Mouse (Mus musculus) G1E-ER4 (cell line): Measurements from ENCODE around the gene Eid2b. TPM values are rescaled to one million over a fixed set of nuclear protein-coding genes. Genes with fewer than 3 reads are reported as not detected.

ENCODE experiments used
- GATA1 ChIP-seq: IDR thresholded peaks from one replicate; pipeline ENCODE4 v1.8.0; 2012; ENCODE audit warnings: low read length, inconsistent platforms
- polyA plus RNA-seq: library from polyadenylated mRNA; stranded (reverse); fragments of >175 nt; gene quantifications from 2 replicates; pipeline ENCODE4 v1.2.3, GENCODE M21; 2012

Eid2b gene
- polyA plus RNA-seq, 1 experiment: 67.9 TPM

DNA sequence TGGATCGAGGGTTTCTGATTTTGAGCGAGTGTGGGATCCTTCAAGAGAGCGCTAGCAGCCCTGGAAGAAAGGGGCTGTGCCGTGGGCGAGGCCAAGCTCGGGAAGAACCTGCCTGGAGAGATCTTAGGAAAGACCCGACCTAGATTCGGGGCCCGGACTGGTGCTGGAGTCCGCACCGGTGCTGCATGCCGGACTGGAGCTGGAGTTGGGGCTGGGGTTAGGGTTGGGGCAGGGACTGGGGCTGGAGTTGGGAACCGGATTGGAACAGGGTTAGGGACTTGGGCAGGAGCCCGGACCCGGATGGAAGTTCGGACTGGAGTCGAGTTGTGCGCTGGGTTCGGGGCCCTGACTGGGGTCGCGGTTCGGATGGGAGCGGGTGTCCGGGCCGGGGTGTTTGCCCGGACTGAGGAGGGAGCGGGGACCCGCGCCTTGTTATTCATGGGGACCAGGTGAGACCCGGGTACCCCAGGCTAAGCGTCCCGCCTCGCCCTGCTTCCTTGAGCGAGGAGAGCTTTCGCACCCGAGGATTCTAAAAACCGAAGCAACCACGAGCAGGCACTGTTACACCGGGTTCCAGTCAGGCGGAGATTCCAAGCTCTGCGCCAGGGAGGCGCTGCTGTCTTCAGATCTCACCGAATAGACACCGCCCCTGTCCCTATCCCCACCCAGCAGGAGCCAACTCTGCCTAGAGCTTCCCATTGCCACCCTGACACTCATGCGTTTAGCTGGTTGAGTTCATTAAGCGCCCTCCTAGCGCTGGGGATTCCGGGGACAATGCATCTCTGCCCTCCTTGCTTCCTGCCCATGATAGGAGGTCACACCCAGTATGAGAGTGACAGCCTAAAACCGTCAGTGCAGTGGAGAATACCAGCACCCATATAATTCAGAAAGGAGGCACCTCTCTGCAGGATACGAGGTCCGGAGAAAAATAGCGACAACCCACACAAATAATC, 13.4 kb downstream of the Eid2b start, which contains the start of gene Selenov:
Selenov (minus strand) TSS at position 549 of the 953 bp plus-strand sequence.
- no peak for TF ChIP-seq GATA1

DNA sequence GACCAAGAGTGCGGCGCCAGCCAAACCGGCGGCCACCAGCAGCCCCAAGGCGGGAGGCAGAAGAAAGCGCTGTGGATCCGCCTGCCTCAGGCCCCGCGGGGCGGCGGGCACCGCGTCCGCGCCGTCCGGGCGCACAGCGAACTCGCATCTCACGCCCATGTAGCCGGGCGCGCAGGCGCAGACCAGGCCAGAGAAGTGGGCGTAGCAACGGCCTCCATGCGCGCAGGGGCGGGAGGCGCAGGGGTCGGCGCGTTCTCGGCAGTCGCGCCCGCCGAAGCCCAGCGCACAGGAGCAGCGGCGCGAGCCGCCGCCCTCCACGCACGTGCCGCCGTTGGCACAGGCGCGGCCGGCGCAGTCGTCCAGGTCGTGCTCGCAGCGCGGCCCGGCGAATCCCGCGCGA, 16.9 kb downstream of the Eid2b start:
- no peak for TF ChIP-seq GATA1

DNA sequence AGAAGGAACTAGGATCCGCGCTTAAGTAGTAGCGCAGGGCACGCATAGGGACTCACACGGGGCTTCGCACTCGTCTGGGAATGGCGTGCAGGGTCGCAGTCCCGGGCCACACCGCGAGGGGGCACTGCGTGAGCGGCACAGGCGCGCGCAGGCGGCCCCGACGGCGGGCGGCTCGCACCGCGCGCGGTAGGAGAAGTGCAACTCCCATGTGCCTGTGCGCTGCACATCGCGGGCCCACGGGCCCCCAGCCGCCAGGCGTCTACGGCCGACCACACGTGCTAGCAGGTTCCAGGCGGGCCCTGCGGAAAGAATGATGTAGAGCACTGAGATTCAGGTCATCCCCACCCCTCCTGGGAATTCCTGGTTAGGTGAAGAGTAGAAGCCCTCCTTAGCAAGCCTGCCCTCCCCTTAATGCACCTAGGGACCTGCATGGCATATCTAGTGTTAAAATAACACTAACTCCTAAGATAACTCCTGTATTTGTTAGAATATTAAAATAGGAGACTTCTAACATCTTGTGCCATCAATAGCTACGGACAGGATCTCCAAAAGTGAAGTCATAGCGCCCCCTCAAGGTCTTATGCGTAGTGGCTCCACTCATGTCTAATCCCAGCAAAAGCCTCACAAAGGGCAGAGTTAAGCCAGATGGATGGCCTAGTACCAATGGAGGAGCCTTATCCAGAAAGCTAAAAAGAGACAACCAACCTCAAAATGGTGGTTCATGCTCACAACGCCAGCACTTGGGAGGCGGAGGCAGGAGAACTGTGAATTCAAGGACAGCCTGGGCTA, 21.5 kb downstream of the Eid2b start:
- TF ChIP-seq GATA1: no peak

DNA sequence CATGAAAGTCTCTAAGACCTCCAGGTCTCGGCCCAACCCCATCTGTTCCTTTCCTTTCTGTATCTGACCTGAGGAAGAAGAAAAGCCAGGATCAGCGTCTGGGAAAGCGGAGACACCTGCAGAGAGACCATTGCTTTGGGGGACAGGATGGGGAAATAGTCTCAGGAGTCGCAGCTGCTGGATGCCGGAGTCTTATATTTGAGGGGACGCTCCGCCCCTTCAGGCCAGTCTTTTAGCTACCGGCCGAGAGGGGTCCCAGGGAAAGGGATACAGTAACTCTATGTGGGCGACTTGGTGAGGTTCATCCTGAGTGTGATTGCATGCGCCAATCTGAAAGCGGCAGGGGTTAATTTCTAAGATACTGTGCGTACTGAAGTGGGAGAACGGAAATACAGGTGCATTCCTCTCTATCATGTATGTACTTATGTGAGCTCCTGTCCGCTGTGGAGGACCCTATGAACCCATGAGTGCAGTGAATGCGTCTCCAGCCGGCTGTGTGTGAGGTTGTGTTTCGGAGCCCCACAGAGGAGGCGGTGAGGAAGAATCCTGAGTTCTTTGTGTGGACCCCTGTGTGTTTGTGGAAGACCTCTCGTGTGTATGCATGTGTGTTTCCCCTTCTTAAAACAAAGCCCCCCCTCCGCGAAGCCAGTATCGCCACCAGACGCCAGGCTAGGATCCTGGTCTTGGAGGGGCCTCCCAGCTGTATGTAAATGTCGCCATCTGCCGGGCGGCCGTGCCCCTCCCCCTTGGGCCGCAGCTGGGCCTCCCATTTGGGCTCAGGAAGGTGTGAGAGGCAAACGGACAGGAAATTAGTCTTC, 24.3 kb downstream of the Eid2b start, which contains the start of gene Dll3:
Dll3 (minus strand) TSS at position 623 of the 818 bp plus-strand sequence.
- TF ChIP-seq GATA1: no peak

DNA sequence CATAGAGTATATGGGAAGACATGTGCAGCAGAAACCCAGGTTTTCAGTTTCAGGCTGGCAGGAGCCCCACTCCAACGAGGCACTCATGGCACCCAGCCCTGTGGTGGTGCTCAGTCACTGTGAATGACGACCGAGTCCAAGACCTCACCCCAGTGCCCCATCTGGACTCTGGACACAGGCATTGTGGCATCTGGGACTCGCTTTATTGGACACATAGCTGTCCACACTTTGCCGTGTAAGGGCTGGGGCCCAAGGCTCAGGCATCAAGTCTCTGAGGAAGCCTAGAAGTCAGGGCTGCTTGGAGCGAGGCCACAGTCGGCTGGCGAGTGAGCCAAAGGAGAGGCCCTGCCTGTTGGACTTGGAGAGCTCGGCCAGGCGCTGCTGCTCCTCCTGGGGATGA, 28.1 kb downstream of the Eid2b start:
- no peak for TF ChIP-seq GATA1

DNA sequence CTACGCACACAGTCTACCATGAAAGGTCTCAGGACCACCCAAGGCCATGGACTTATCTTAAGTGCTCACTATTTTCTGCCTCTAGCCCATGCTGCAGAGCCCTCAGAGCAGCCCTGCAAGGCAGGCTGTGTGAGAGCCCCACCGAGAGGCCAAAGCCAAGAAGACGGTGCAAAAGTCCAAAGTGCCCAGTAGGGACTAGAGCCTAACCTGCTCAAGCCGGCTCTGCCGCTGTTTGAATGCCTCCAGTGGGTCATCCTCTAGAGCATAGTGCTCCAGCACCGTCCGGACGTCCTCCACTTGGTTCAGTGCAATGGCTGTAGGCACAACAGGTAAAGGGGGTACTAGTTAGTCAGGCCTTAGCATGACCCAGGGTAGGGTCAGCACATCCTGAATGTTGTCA, 28.7 kb downstream of the Eid2b start:
- TF ChIP-seq GATA1: no peak

DNA sequence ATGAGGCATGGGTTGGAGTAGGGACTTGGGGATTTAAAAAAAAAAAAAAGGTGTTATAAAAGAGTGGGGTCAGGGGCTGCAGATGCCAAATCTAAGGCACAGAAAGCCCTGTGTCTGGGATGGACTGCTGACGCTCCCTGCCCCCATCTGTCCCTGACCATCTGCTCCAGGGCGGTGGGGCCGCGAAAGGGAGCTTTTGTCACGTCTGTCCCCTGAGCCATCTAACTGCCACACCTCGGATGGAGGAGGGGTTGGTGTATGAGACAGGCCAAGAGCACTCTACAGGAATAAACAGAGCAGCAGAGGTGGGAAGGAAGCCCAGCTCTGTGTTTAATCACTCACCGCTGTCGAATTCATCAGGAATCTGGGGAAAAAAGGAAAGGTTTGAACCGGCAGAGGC, 32.2 kb downstream of the Eid2b start:
- no peak for TF ChIP-seq GATA1

DNA sequence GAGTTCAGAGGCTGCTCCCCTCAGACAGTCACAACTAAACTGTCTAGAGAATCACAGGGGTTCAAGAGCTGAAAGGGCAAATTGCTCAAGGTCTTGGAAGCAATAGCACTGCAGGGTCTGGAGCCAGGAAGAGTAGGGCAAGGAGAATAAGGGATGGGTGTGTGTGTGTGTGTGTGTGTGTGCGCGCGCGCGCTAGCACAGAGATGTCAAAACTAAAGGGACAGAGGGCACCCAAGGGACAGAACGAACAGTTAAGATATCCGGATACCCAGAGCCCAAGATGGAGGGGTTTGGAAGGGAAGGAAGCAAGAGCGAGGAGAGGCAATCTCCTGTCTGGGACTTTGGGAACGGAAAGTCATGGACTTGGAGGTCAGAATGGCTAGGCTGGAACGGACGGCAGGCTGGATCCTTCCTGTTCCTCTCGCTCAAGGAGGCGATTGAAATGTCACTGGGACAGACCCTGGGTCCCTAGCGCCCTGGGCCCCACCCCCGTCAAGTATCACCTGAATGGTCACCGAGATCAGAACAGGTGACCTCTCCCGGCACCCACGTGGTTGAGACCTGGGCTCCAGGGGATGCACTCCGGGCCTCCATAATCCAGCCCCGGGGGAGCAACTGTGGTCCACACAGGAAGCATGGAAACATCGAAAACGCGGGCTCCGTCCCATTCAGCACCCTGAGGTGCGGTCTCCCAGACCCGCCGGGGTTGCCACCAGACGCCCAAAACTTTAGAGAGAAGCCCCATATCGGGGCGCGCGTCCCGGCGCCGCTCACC, 33.8 kb downstream of the Eid2b start:
- no peak for TF ChIP-seq GATA1

DNA sequence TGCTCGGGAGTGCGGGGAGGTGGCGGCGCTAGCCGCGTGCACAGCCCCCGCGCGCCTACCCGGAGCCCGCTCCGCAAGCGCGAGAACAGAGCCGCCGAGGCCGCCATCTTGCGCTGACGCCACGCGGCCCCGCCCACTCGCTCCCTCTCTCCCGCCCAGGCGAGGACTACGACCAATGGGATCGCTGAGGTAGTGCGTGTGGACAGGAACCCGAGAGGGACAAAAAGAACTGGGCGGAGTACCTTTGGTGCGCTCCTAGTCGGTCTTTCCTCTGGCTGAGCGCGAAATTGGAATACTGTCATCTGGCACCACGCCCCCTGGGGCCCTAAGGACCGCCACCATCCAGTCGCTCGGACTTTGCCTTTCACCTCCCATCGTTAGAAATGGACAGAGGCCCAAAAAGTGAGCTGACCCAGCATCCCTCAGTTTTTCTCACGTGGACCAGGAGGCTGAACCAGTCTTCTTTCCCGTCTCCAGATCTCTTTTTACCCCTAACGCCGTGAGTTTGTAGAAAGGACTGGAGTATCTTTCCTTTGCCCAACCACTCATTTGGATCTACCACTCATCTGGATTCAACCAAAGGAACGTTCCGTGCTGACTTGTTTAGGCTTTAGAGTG, 34.5 kb downstream of the Eid2b start, which contains the start of gene Timm50:
Timm50 (minus strand) TSS at position 147 of the 618 bp plus-strand sequence.
- no peak for TF ChIP-seq GATA1

DNA sequence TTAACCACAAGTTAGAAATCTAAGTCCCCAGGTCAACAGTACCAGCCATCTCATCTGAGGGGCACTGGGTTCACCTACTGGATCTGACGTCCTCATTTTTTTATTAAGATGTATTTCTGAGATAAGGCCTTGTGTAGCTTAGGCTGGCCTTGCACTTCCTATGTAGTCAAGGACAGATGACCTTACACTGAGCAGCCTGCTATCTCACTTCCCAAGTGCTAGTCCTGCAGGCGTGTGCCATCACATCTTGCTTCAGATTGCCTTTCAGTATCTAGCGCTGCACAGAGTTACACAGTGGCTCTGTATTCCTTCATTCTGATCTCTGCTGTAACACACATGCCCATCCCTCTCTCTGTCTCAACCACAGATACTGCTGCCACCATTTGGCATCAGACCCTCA, 40.5 kb downstream of the Eid2b start:
- TF ChIP-seq GATA1: no peak

DNA sequence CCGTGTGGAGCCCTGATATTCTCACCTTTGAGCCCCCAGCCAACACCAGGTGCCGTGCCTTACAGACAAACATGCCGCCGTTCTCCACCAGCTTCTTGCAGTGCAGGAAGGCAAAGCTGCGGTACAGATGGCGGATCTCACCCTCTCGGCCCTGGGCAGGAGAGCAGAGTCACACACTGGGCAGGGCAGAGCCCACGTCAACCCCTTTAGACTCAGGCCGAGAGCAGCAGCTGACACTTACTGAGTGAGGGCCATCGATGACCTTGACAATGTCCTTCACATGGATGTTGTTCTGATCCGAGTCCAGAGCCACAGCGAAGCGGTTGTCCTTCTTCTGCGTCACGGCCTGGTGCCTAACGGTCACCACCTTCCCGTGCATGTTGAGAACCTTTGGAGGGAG, 41.2 kb downstream of the Eid2b start:
- no peak for TF ChIP-seq GATA1

DNA sequence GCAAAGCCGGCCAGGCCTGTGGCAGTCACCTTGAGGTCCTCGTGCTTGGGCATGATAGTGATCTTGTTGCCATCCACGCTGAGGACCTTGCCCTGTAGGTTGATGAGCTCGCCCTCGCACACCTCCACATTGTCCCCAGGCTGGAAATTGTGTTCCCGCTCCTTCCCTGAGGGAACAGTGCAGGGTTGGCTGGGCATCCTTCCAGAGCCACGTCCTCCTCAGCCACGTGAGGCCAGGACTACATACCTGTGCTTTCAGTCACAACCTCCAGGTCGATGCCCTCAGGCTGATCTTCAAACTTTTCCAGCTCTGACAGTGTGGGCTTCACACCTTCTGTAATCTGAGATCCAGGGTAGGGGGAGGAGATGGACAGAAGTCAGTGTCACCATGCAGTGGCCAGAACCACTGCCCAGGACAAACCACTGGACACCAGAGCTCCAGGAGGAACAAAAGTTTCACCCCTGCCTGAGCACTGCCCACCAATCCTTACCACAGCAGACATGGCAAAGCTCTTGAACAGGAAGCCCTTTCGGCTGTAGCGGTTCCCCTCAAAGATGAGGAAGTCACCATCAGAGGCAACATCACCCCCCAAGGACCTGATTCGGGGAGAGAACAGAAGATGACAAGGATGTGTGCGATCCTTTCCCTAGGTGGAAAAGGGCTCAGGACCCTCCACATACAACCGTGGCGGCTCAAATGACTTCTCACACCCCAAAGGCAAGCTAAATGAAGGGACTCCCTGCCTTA, 44.6 kb downstream of the Eid2b start:
- TF ChIP-seq GATA1: no peak

DNA sequence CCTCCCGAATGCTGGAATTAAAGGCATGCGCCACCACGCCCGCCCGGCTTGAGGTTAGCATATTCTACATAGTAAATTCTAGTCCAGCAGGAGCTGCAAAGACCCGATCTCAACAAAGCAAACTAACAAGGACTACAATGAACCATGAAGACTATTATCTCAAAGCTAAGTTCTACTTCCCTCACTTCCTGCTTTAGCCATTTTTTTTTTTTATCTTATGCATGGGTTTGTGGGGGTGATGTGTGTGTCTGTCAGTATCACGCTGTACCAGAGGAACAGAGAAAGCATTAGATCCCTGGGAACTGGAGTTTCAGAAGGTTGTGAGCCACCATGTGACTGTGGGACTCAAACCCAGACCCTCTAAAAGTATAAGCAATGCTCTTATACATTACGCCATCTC, 47.8 kb downstream of the Eid2b start:
- no peak for TF ChIP-seq GATA1
